Mouse (Mus musculus) small intestine, adult 2 months (tissue): ENCODE data around the gene Map1b. TPM values are rescaled to one million over a fixed set of nuclear protein-coding genes. Genes with fewer than 3 reads are reported as not detected.

Experiments used
- H3K27ac ChIP-seq: fragments of 200-500 bp; 2 replicates; pipeline ENCODE4 v1.5.1; 2012; ENCODE audit warnings: low read depth, low read length, control low read depth, inconsistent platforms; ENCODE audit not compliant: insufficient read depth
- H3K27me3 ChIP-seq: fragments of 200-500 bp; 2 replicates; pipeline ENCODE4 v1.6.1; 2012; ENCODE audit warnings: mild to moderate bottlenecking, moderate library complexity, low read length, inconsistent platforms; ENCODE audit not compliant: control insufficient read depth, insufficient read depth
- H3K36me3 ChIP-seq: fragments of 200-500 bp; 2 replicates; pipeline ENCODE4 v1.6.1; 2012; ENCODE audit warnings: mild to moderate bottlenecking, low read length, control low read depth, inconsistent platforms; ENCODE audit not compliant: control insufficient read depth, insufficient read depth
- H3K4me1 ChIP-seq: fragments of 200-500 bp; 2 replicates; pipeline ENCODE4 v1.6.1; 2012; ENCODE audit warnings: low read length, inconsistent platforms, mixed read lengths; ENCODE audit not compliant: control insufficient read depth, insufficient read depth, insufficient read length
- H3K4me3 ChIP-seq: fragments of 200-500 bp; 2 replicates; pipeline ENCODE4 v1.5.1; 2012; ENCODE audit warnings: low read depth, mild to moderate bottlenecking, control low read depth, inconsistent platforms, low read length, moderate library complexity
- CTCF ChIP-seq: fragments of 200-500 bp; IDR thresholded peaks from 2 replicates; pipeline ENCODE4 v1.5.1; 2012; ENCODE audit warnings: low read depth, mild to moderate bottlenecking, control low read depth, inconsistent platforms, low read length, moderate library complexity, mixed read lengths; ENCODE audit not compliant: insufficient replicate concordance, insufficient read length; ENCODE audit errors: extremely low read depth
- POLR2A ChIP-seq: fragments of 200-500 bp; IDR thresholded peaks from 2 replicates; pipeline ENCODE4 v1.6.1; 2012; ENCODE audit warnings: low read depth, mild to moderate bottlenecking, control low read depth, inconsistent platforms, low read length, moderate library complexity
- WGBS: fragments of 180-500 bp; shearing (Covaris S2); methylation state at CpG from one replicate; pipeline ENCODE4 v1.1.7; 2018; 5-methylcytosine and 5-hydroxymethylcytosine counted together
- polyA plus RNA-seq: library from polyadenylated mRNA; depleted of rRNA; stranded (reverse); fragments of >200 nt; gene quantifications from 2 replicates; pipeline ENCODE4 v1.2.3, GENCODE M21; 2012; rRNA removed

The Map1b gene
- polyA plus RNA-seq, result 0.55 and 0.74 TPM in 2 replicates

DNA sequence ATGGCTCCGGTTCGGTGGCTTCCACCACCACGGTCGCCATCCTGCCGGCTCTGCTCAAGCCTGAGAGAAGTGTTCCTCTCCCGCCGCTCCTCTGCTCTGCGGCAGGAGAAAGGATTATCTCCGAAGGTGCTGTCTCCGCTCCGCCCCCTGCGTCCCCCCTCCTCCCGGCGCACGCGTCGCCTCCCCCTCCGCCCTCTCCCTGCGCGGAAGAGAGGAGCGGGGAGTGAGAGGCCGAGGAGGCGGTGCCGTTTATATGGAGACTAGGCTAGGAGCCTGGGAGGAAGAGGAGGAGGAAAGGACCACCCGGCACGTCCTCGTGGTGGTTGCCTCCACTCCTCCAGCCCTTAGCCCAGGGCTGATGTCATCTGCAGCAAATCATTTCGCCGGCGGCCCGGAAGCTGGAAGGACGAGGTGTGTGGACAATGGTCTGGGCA lies at the start of gene Map1b:
TSS of gene Map1b (minus strand) at position 93 of the 434 bp plus-strand sequence.
- H3K4me1 ChIP-seq, result 0 out of 2 replicates have a peak, but pooled peaks cover 3% of the 10 kb centered on the region
- H3K27me3 ChIP-seq, result peaks cover 30% of the 10 kb centered on the region
- H3K4me3 ChIP-seq, result peak within 1 kb of the TSS; percentile 61
- TF ChIP-seq POLR2A (no peak), CTCF (no peak)
- under 1% methylated on average over 32 of the region's 32 CpGs for WGBS
- H3K36me3 ChIP-seq, result no peaks in the 10 kb centered on the region
- no peak within 1 kb of the TSS for H3K27ac ChIP-seq

DNA sequence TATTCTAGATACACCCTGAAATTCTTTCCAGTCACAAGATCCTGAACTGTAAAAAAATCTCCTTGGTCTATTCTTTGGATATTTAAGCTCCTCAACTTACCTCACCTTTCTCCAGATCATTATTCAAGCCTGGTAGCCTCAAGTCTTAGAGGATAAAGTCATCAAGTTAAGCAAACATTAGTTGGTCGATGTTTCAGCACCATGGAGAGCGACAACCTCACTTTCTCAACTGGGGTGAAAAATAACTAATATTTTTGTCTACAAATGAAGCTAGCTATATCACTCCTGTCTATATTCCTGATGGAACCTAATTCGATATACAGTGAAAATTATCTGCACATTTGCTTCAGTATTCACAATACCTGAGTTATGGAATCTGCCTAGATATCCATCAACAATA lies 48.0 kb upstream of the Map1b start:
- H3K4me3 ChIP-seq, result no peak overlapping the region

DNA sequence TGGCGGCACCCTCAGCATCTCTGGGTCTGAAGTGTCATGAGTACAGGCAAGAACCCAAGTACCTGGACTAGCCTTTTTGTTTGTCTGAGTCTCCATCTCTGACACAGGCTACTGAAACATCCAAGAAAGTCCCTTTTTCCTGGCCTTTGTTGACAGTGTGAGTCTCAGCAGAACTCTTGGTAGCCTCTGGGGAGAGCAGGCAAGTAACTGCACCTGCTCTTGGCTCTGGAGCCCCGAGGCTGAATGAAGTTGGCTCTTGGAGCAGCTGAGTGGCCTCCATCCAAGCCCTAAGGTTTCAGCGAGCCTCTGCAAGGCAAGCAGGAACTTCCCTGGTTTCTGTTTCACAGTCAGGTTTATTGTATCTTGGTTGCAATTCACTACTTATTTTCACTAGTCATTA lies 46.7 kb upstream of the Map1b start:
- H3K4me1 ChIP-seq, result no peaks in the 10 kb centered on the region
- no peak for TF ChIP-seq CTCF
- no peak for TF ChIP-seq POLR2A
- H3K36me3 ChIP-seq, result no peaks in the 10 kb centered on the region
- H3K4me3 ChIP-seq, result no peak overlapping the region
- H3K27me3 ChIP-seq, result no peaks in the 10 kb centered on the region
- no peak overlapping the region for H3K27ac ChIP-seq
- WGBS, result 41% methylated on average over 3 of the region's 3 CpGs

More for the DNA sequence above, 48.0 kb upstream of the Map1b start:
- TF ChIP-seq POLR2A, result no peak
- TF ChIP-seq CTCF, result no peak
- WGBS, result 17% methylated on average over 3 of the region's 3 CpGs
- Histone ChIP-seq H3K4me1 (no peaks in the 10 kb centered on the region), H3K27ac (no peak overlapping the region), H3K36me3 (no peaks in the 10 kb centered on the region), H3K27me3 (no peaks in the 10 kb centered on the region)

DNA sequence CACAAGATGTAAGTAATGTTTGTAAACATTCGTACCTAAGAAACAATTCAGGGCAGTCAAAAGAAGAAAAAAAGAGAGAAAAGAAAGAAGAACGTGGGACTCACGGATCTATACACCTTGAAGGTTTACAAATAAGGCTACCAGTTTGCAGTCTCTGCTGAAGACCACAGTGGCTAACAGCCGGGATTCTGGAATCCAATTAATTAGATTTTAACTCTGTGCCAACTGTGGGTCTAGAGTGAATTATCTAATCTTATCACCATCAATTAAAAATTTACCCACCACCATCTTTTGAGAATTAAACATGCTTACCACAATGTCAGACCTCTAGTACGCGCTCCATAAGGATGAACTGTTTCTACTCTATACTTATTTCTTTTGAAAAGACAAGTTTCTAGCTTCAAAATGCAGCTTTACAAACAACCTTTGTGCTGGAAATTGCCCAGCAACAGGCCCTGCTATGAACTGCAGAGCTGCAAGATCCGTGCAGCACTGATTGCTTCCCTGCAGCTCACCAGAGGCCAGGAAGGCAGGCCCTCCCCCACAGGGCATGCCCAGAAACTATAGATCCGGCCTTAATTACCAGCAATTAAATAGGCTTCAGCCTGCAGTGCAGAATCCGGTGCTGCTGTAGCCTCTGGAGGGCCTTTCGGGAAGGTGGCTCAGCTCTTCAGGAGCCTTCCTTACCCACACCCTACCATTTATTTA lies 45.7 kb upstream of the Map1b start:
- no peak overlapping the region for H3K4me3 ChIP-seq
- no peaks in the 10 kb centered on the region for H3K27me3 ChIP-seq
- no peaks in the 10 kb centered on the region for H3K4me1 ChIP-seq
- TF ChIP-seq POLR2A, result no peak
- no peak for TF ChIP-seq CTCF
- H3K27ac ChIP-seq, result no peak overlapping the region
- 54% methylated on average over 10 of the region's 10 CpGs for WGBS
- H3K36me3 ChIP-seq, result no peaks in the 10 kb centered on the region

DNA sequence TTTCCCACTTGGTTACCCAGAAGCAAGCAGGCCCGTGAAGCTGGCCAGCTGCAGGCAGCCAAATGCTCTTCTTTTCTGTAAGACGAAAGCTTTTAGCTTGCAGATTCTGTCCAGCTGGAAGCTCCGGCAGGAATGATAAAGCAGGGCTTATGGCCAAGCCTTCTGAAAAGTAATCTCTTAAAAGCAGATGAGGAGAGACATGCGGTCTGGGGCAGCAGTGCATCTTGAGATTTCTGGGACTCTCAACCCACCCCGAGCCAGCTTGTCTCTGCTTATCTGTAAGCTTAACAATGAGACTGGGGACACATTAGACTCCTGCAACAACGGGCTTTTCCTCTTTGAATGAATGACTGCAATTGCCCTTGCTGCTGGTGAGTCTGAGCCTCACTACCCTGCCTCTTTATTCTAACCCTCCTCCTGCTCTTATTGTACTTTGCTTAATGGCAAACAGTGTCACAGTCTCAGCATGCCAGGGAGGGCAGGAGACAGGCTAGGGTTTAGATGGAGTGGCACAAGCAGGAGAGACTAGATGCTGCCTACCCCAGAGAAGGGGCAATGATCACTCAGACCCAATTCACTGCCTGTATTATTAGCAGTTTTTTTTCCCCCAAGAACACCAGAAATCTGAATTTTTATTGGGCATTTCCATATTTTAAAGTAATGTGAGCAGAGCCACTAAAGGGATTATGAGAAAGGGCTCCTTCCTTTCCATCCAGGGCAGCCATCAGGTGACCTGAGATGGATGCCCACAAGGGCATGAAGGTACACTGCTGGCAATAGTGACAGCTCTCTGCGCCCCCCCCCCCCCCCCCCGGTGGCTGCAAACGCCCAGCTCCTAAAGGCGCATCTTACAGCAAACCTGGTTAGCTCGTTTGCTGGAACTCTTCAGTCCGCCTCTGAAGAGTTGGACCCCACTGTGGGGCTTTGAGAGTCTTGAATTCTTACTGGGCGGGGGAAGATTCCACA lies 44.6 kb upstream of the Map1b start:
- Histone ChIP-seq H3K27ac (no peak overlapping the region), H3K4me1 (no peaks in the 10 kb centered on the region), H3K36me3 (no peaks in the 10 kb centered on the region), H3K4me3 (no peak overlapping the region), H3K27me3 (no peaks in the 10 kb centered on the region)
- TF ChIP-seq CTCF (no peak), POLR2A (no peak)
- 56% methylated on average over 13 of the region's 13 CpGs for WGBS

DNA sequence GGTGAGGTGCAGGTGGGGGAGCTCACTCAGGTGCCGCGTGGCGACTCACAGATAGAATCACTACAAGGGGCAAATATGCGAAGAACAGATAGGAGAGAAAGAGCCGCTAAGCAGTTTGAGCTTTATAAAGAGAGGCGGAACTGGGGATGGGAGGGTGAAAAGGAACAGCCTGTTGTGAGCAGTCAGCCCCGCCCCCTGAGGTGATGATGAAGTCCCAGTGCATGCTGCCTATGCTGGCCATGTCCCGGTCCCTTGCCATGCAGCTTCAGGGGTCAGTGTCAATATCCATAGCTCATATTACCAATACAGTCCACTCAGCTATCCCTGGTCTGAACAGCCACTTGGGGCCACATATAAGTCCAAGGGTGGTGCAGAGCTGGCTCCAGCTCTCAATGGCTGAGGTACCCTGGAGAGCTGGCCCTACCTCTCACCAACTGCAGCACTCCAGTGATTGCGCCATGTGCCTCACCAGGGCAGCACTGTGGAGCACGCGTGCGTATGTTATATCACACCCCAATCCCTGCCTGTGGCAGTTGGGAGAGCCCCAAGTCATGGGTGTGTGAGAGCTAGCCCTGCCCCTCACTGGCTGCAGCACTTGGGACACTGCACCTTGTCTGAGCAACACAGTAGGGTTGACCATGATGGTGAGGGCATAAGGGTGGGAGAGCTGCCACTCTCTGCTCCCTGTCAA lies 42.0 kb upstream of the Map1b start:
- Histone ChIP-seq H3K27ac (no peak overlapping the region), H3K4me1 (no peaks in the 10 kb centered on the region), H3K4me3 (no peak overlapping the region), H3K36me3 (no peaks in the 10 kb centered on the region), H3K27me3 (no peaks in the 10 kb centered on the region)
- 35% methylated on average over 12 of the region's 12 CpGs for WGBS
- TF ChIP-seq CTCF (no peak), POLR2A (no peak)

DNA sequence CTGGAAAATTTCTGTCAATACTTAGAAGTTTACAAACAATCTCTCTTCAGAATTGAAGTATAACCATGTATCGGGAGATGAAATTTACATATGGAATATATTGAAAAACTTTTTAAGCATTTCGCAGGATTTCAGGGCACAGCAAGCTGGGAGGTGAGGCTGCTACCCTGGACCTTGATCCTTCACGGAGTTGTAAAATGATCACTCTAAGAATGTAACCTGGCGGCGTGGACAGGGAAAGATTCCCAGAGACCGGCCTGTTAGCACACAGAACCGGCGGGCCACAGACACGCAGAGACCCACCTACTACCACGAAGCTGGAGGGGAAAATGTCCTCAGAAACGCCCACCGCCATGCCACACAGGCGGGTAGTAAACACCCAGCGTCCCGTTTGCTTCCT lies 41.5 kb upstream of the Map1b start:
- TF ChIP-seq POLR2A (no peak), CTCF (no peak)
- H3K36me3 ChIP-seq, result no peaks in the 10 kb centered on the region

More for the DNA sequence above, 41.5 kb upstream of the Map1b start:
- H3K27ac ChIP-seq, result no peak overlapping the region
- no peaks in the 10 kb centered on the region for H3K27me3 ChIP-seq
- no peak overlapping the region for H3K4me3 ChIP-seq
- H3K4me1 ChIP-seq, result no peaks in the 10 kb centered on the region
- 30% methylated on average over 15 of the region's 15 CpGs for WGBS
